Mouse (Mus musculus) bone marrow, adult 2 months (tissue): ENCODE measurements around the gene Thbs1.

Experiments used
- CTCF ChIP-seq: fragments of 200-500 bp; IDR thresholded peaks from 2 replicates; pipeline ENCODE4 v1.5.1; 2011; ENCODE audit warnings: low read length, control low read depth; ENCODE audit not compliant: control insufficient read depth, insufficient read depth
- POLR2A ChIP-seq: fragments of 200-500 bp; IDR thresholded peaks from 2 replicates; pipeline ENCODE4 v1.6.1; 2011; ENCODE audit warnings: low read depth, mild to moderate bottlenecking, control low read depth, low read length, borderline replicate concordance; ENCODE audit not compliant: control insufficient read depth

- TF ChIP-seq CTCF (0 out of 2 replicates have a peak, but pooled peaks have one; percentile 5), POLR2A (no peak)
Observed at GRCm38 (mm10) chr2:118110225-118110915, 1.3 kb upstream of the Thbs1 start.
